Comparison of ENCODE assay signal across 24 mouse cellular contexts in genomic region chr4:43573561-43573960, GRCm38 (mm10). TPM values are rescaled to one million over a fixed set of nuclear protein-coding genes. Genes with fewer than 3 reads are reported as not detected.
DNase-seq lines count a peak whose midpoint lies in the region; ATAC-seq and TF ChIP-seq lines count a peak whose summit lies in the region.
"Had no signal": no experiment of that assay in that cellular context is flagged by ENCODE, and none has a peak within 500 bp of the region (broad histone marks: within the 10 kb centered on the region; RNA-seq: fewer than 3 reads in every experiment).

No protein-coding gene starts in this region.

- no peak for ATAC-seq in heart, postnatal 0 days (ENCODE audit: insufficient read depth, low read depth)
- ATAC-seq in heart, embryonic 11.5 days (replicated peaks; ENCODE audit: insufficient number of reproducible peaks, low FRiP score, low TSS enrichment): no peak
- ATAC-seq: activated CD4-positive, CD25-positive, alpha-beta regulatory T cell, adult 4 months; CD4-positive, CD25-positive, alpha-beta regulatory T cell, adult 4 months; forebrain, embryonic 13.5 days; forebrain, embryonic 15.5 days; forebrain, postnatal 0 days; Patski had no signal

- TF ChIP-seq EP300 in heart, postnatal 0 days (IDR thresholded peaks at IDR 0.05; ENCODE audit: low read depth): no peak

- DNase-seq in cerebellum, adult 9-10 months: peak; percentile 6
- DNase-seq in cerebellum, adult 11 months: no peak
- peak; percentile 94 for DNase-seq in heart, adult 11 months
- no peak for DNase-seq in heart, embryonic 10.5 days (ENCODE audit: low spot score)
- DNase-seq in heart, postnatal 0 days (ENCODE audit: low spot score): no peak
- DNase-seq: adrenal gland, adult 8-10 months; adrenal gland, postnatal 14 days; adrenal gland, postnatal 36 days; B cell, adult 2 months; cerebellum, adult 18-20 months; cerebellum, adult 8-10 months; cerebellum, postnatal 14 days; cerebellum, postnatal 36 days; forebrain, postnatal 0 days had no signal

- H3K36me3 ChIP-seq in heart, embryonic 10.5 days: peaks cover 72% of the 10 kb centered on the region
- peaks cover 58% of the 10 kb centered on the region for H3K36me3 ChIP-seq in heart, postnatal 0 days (replicated peaks; ENCODE audit: control insufficient read depth, insufficient read depth, low read length)
- H3K36me3 ChIP-seq in heart, embryonic 11.5 days (ENCODE audit: control insufficient read depth, insufficient read depth, low read length): peaks cover 28% of the 10 kb centered on the region

- no peak overlapping the region for H3K4me3 ChIP-seq in heart, embryonic 10.5 days
- H3K4me3 ChIP-seq in heart, postnatal 0 days (ENCODE audit: low read depth, low read length): no peak overlapping the region
- H3K4me3 ChIP-seq in heart, embryonic 11.5 days (ENCODE audit: low read depth, low read length): no peak overlapping the region
- H3K4me3 ChIP-seq: embryonic facial prominence, embryonic 10.5 days; embryonic facial prominence, embryonic 12.5 days; forebrain, embryonic 13.5 days; forebrain, embryonic 15.5 days had no signal

- H3K27me3 ChIP-seq in heart, embryonic 10.5 days (ENCODE audit: insufficient read depth, poor library complexity, severe bottlenecking): no peaks in the 10 kb centered on the region
- H3K27me3 ChIP-seq in heart, postnatal 0 days (ENCODE audit: control insufficient read depth, insufficient read depth, low read length): no peaks in the 10 kb centered on the region
- H3K27me3 ChIP-seq in heart, embryonic 11.5 days (ENCODE audit: control insufficient read depth, insufficient read depth, low read length): no peaks in the 10 kb centered on the region
- H3K27me3 ChIP-seq: CH12.LX; embryonic facial prominence, embryonic 12.5 days; forebrain, embryonic 13.5 days; forebrain, embryonic 15.5 days; Patski had no signal

- H3K4me2 ChIP-seq in heart, postnatal 0 days (ENCODE audit: low read depth, low read length): no peak overlapping the region
- no peak overlapping the region for H3K4me2 ChIP-seq in heart, embryonic 11.5 days
- H3K4me2 ChIP-seq: embryonic facial prominence, embryonic 12.5 days; forebrain, embryonic 13.5 days; forebrain, embryonic 15.5 days had no signal

- no peak overlapping the region for H3K27ac ChIP-seq in heart, embryonic 10.5 days
- peak overlapping the region; percentile 9; the same call in 1 of the 2 replicates for H3K27ac ChIP-seq in heart, postnatal 0 days (ENCODE audit: low read depth)
- no peak overlapping the region for H3K27ac ChIP-seq in heart, embryonic 11.5 days (ENCODE audit: low read depth, low read length)
- H3K27ac ChIP-seq: embryonic facial prominence, embryonic 10.5 days; embryonic facial prominence, embryonic 12.5 days; forebrain, embryonic 13.5 days; forebrain, embryonic 15.5 days had no signal

- H3K9ac ChIP-seq in heart, postnatal 0 days (replicated peaks; ENCODE audit: low read depth, low read length): no peak overlapping the region
- H3K9ac ChIP-seq in heart, embryonic 11.5 days (ENCODE audit: low read depth, low read length): no peak overlapping the region
- H3K9ac ChIP-seq: embryonic facial prominence, embryonic 12.5 days; forebrain, embryonic 13.5 days; forebrain, embryonic 15.5 days; forebrain, postnatal 0 days had no signal

- WGBS in heart, embryonic 10.5 days: 86% methylated on average over 4 of the region's 4 CpGs
- 61% methylated on average over 4 of the region's 4 CpGs for WGBS in heart, postnatal 0 days
- 85% methylated on average over 4 of the region's 4 CpGs for WGBS in heart, embryonic 11.5 days (ENCODE audit: insufficient replicate concordance)

- TF ChIP-seq CTCF in heart, postnatal 0 days (IDR thresholded peaks at IDR 0.05; ENCODE audit: low read depth): no peak

- peaks cover 24% of the 10 kb centered on the region for H3K4me1 ChIP-seq in heart, embryonic 10.5 days
- H3K4me1 ChIP-seq in heart, postnatal 0 days (ENCODE audit: control insufficient read depth, insufficient read depth): peaks cover 19% of the 10 kb centered on the region
- peaks cover 12% of the 10 kb centered on the region for H3K4me1 ChIP-seq in heart, embryonic 11.5 days (ENCODE audit: control insufficient read depth, insufficient read depth, low read length)

- no peaks in the 10 kb centered on the region for H3K9me3 ChIP-seq in heart, embryonic 10.5 days
- no peaks in the 10 kb centered on the region for H3K9me3 ChIP-seq in heart, postnatal 0 days (replicated peaks; ENCODE audit: control insufficient read depth, low read length)
- no peaks in the 10 kb centered on the region for H3K9me3 ChIP-seq in heart, embryonic 11.5 days (replicated peaks; ENCODE audit: control insufficient read depth, low read length)
- H3K9me3 ChIP-seq: embryonic facial prominence, embryonic 10.5 days; embryonic facial prominence, embryonic 12.5 days; forebrain, embryonic 13.5 days; forebrain, embryonic 15.5 days; G1E had no signal

RNA-seq across cellular contexts. Expression of gene Rgp1, which starts 5.0 kb away (rescaled TPM):
- 20.9 and 29.7 TPM in 2 replicates for polyA plus RNA-seq in heart, embryonic 10.5 days (2016; fragmentation: Nextera tagmentation; extraction: Ambion mirVana)
- total RNA-seq in heart, postnatal 0 days (2014; rRNA removed; ENCODE audit: low replicate concordance): 12.4 and 21.1 TPM in 2 replicates
- 10.8 and 10.9 TPM in 2 replicates for polyA plus RNA-seq in heart, postnatal 0 days (2015; fragmentation: Nextera tagmentation; extraction: Ambion mirVana)
- polyA plus RNA-seq in heart, embryonic 11.5 days (2014; fragmentation: Nextera tagmentation; extraction: Ambion mirVana): 20.1 and 32.5 TPM in 2 replicates

RNA-seq across cellular contexts. Expression of gene Gba2, which starts 5.1 kb away (rescaled TPM):
- polyA plus RNA-seq in heart, embryonic 10.5 days (2016; fragmentation: Nextera tagmentation; extraction: Ambion mirVana): 22.8 and 27.6 TPM in 2 replicates
- 11.0 and 16.7 TPM in 2 replicates for total RNA-seq in heart, postnatal 0 days (2014; rRNA removed; ENCODE audit: low replicate concordance)
- polyA plus RNA-seq in heart, postnatal 0 days (2015; fragmentation: Nextera tagmentation; extraction: Ambion mirVana): 14.0 TPM in 2 replicates
- polyA plus RNA-seq in heart, embryonic 11.5 days (2014; fragmentation: Nextera tagmentation; extraction: Ambion mirVana): 14.3 and 18.4 TPM in 2 replicates

RNA-seq across cellular contexts. Expression of gene Msmp, which starts 10.7 kb away (rescaled TPM):
- 1.6 and 1.8 TPM in 2 replicates for polyA plus RNA-seq in heart, embryonic 10.5 days (2016; fragmentation: Nextera tagmentation; extraction: Ambion mirVana)
- not detected in 2 replicates for total RNA-seq in heart, postnatal 0 days (2014; rRNA removed; ENCODE audit: low replicate concordance)
- 1.2 TPM in 1 of 2 replicates, not detected in the other for polyA plus RNA-seq in heart, postnatal 0 days (2015; fragmentation: Nextera tagmentation; extraction: Ambion mirVana)
- not detected in 2 replicates for polyA plus RNA-seq in heart, embryonic 11.5 days (2014; fragmentation: Nextera tagmentation; extraction: Ambion mirVana)
- total RNA-seq: forebrain, postnatal 0 days; G1E had no signal
- polyA plus RNA-seq: activated CD4-positive, CD25-positive, alpha-beta regulatory T cell, adult 4 months; CD4-positive, CD25-positive, alpha-beta regulatory T cell, adult 4 months; G1E; Patski had no signal

RNA-seq across cellular contexts. Expression of gene Tln1, which starts 11.1 kb away (rescaled TPM):
- 82.7 and 99.6 TPM in 2 replicates for polyA plus RNA-seq in heart, embryonic 10.5 days (2016; fragmentation: Nextera tagmentation; extraction: Ambion mirVana)
- total RNA-seq in heart, postnatal 0 days (2014; rRNA removed; ENCODE audit: low replicate concordance): 141 and 185 TPM in 2 replicates
- 67.1 and 77.2 TPM in 2 replicates for polyA plus RNA-seq in heart, postnatal 0 days (2015; fragmentation: Nextera tagmentation; extraction: Ambion mirVana)
- polyA plus RNA-seq in heart, embryonic 11.5 days (2014; fragmentation: Nextera tagmentation; extraction: Ambion mirVana): 74.2 and 86.2 TPM in 2 replicates

RNA-seq across cellular contexts. Expression of gene Creb3, which starts 11.4 kb away (rescaled TPM):
- 63.8 and 68.8 TPM in 2 replicates for polyA plus RNA-seq in heart, embryonic 10.5 days (2016; fragmentation: Nextera tagmentation; extraction: Ambion mirVana)
- 30.1 and 46.3 TPM in 2 replicates for total RNA-seq in heart, postnatal 0 days (2014; rRNA removed; ENCODE audit: low replicate concordance)
- 49.1 and 53.4 TPM in 2 replicates for polyA plus RNA-seq in heart, postnatal 0 days (2015; fragmentation: Nextera tagmentation; extraction: Ambion mirVana)
- polyA plus RNA-seq in heart, embryonic 11.5 days (2014; fragmentation: Nextera tagmentation; extraction: Ambion mirVana): 59.7 and 77.1 TPM in 2 replicates

Comparison
In these comparisons a context has a peak if more than half of its experiments do, and no peak if none do; other contexts are left out.
1. DNase-seq: peak in cerebellum, adult 9-10 months (single experiment) and heart, adult 11 months (single experiment); none in cerebellum, adult 11 months (single experiment), heart, embryonic 10.5 days (single experiment) and heart, postnatal 0 days (single experiment).